Mouse (Mus musculus) lung, adult 2 months (tissue): ENCODE results near the gene Timm22. TPM values are rescaled to one million over a fixed set of nuclear protein-coding genes. Genes with fewer than 3 reads are reported as not detected.

Experiments
- DNase-seq: peaks from one replicate; pipeline ENCODE4 v3.0.0; 2022
- H3K4me1 ChIP-seq: fragments of 200-500 bp; 2 replicates; pipeline ENCODE4 v1.6.1; 2011; ENCODE audit warnings: low read length; ENCODE audit not compliant: control insufficient read depth, insufficient read depth
- H3K4me3 ChIP-seq: fragments of 200-500 bp; replicated peaks from 2 replicates; pipeline ENCODE3; 2011; ENCODE audit warnings: low read depth, mild to moderate bottlenecking, control low read depth, low read length; ENCODE audit errors: extremely low read depth
- CTCF ChIP-seq: fragments of 200-500 bp; IDR thresholded peaks from 2 replicates; pipeline ENCODE4 v1.5.1; 2011; ENCODE audit warnings: mild to moderate bottlenecking, low read length, control low read depth; ENCODE audit not compliant: insufficient read depth
- POLR2A ChIP-seq: fragments of 200-500 bp; IDR thresholded peaks from 2 replicates; pipeline ENCODE4 v1.6.1; 2011; ENCODE audit warnings: low read depth, mild to moderate bottlenecking, control low read depth, low read length, borderline replicate concordance; ENCODE audit errors: extremely low read depth
- WGBS: fragments of 180-500 bp; shearing (Covaris S2); methylation state at CpG from one replicate; pipeline ENCODE4 v1.1.7; 2018; 5-methylcytosine and 5-hydroxymethylcytosine counted together
- polyA plus RNA-seq: library from polyadenylated mRNA; depleted of rRNA; stranded (reverse); fragments of >200 nt; gene quantifications from 2 replicates; pipeline ENCODE4 v1.2.3, GENCODE M21; 2012

Timm22 gene
- polyA plus RNA-seq, 1 experiment = 9.8 TPM

GRCm38 (mm10) chr11:76370491-76370890 is 36.3 kb upstream of the Timm22 start:
- peaks cover 14% of the 10 kb centered on the region for H3K4me1 ChIP-seq
- no peak overlapping the region for H3K4me3 ChIP-seq
- TF ChIP-seq POLR2A = no peak
- no peak for TF ChIP-seq CTCF
- no peak for DNase-seq

DNA sequence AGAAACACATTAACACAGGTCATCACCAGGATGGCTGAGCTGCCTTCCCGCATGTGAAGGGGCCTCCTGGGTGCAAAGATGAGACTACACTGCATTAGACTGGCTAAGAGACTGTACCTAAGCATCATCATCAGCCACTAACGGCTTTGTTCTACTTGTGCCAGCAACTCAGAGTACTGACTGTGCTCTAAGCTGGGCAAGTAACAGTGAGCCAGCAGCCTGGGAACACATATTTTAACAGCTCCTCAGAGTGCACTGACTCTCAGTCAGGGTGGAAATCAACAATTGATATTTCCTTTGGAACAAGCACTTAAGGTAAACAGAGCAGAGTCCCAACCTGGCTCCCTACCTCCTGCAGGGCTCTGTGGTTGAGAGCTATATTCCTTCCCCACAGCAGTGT is 34.6 kb upstream of the Timm22 start:
- DNase-seq = no peak
- no peak for TF ChIP-seq POLR2A
- no peak for TF ChIP-seq CTCF
- peaks cover 14% of the 10 kb centered on the region for H3K4me1 ChIP-seq
- H3K4me3 ChIP-seq = no peak overlapping the region
- whole genome bisulfite sequencing = 49% methylated on average over 2 of the region's 2 CpGs

GRCm38 (mm10) chr11:76372534-76372933 is 34.2 kb upstream of the Timm22 start:
- 41% methylated on average over 6 of the region's 6 CpGs for WGBS
- H3K4me3 ChIP-seq = no peak overlapping the region
- peaks cover 14% of the 10 kb centered on the region for H3K4me1 ChIP-seq
- DNase-seq = no peak
- TF ChIP-seq CTCF (no peak), POLR2A (no peak)

DNA sequence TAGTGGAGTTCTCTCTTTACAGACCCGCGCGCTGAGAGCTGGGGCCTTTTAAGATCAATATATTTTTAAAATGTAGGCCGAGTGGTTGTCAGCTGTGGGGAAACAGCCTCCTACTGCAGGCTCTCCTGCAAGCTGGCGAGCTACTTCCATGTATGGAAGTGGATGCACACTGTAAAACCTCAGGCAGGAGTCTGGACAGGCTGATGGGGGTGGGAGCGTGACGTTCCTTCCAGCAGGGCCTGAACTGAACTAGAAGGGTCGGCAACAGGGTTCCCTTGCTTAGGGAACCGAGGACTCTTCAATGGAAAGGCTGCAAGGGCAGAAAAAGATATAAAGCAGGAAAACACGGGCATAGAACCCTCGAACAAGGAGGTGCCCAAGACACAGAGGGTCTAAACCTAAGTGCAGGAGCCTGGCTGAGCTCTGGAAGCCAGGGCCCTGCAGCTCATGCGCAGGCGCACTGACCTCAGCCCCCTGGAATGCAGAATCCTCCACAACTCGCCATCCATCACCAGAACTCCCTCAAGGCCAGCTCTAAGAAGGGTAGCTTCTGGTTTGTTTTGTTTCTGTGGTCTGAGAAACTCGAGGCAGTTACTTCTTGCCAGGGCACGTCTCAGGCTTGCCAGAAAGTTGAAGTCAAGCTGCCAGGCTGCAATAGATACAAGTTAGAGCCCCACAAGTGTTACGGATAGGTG is 32.1 kb upstream of the Timm22 start:
- H3K4me3 ChIP-seq = no peak overlapping the region
- TF ChIP-seq CTCF (no peak), POLR2A (no peak)
- 44% methylated on average over 17 of the region's 17 CpGs for WGBS
- H3K4me1 ChIP-seq = peaks cover 18% of the 10 kb centered on the region
- DNase-seq = peak; percentile 44

- WGBS = 87% methylated on average over 3 of the region's 3 CpGs
- Histone ChIP-seq H3K4me3 (no peak overlapping the region), H3K4me1 (peaks cover 26% of the 10 kb centered on the region)
- no peak for TF ChIP-seq CTCF
- no peak for DNase-seq
Measured at GRCm38 (mm10) chr11:76376425-76376824, 30.3 kb upstream of the Timm22 start.

GRCm38 (mm10) chr11:76379921-76380544 is 26.7 kb upstream of the Timm22 start:
- Histone ChIP-seq H3K4me1 (peaks cover 12% of the 10 kb centered on the region), H3K4me3 (no peak overlapping the region)
- peak; percentile 32 for DNase-seq
- WGBS = 29% methylated on average over 11 of the region's 11 CpGs
- TF ChIP-seq CTCF (no peak), POLR2A (no peak)

- TF ChIP-seq POLR2A = no peak
- TF ChIP-seq CTCF = no peak
- no peak for DNase-seq
- Histone ChIP-seq H3K4me3 (no peak overlapping the region), H3K4me1 (peaks cover 12% of the 10 kb centered on the region)
- 83% methylated on average over 15 of the region's 15 CpGs for WGBS
Measured at GRCm38 (mm10) chr11:76381201-76381885, 25.4 kb upstream of the Timm22 start.

DNA sequence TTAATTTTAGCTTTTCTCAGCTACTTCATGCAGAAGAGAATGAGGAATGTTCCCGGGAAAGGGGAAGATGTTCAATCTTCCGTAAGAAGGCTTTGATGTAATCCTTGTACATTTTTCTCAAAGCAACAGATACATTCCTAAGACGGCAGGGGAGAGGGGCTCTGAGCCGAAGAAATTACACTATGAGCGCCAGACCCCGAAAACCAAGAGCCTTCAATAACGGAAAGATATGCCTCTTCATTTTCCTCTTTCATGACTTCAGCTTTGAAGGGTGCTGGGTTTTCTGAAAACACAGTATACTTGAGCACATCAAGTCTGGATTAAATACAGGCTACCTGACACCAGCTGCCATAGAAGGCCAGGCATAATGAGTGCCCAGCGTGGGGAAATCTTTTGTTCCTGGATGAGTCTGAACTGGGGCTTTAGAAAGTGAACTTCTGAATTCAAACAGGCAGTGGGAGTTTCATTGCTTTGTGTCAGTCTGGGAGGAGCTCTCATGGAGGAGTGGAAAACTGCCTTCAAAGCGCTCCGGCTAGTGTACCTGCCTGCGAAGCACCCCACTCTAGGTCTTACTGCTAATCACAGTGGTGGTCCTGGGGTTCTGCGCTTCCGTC is 23.9 kb upstream of the Timm22 start:
- DNase-seq = no peak
- WGBS = 81% methylated on average over 13 of the region's 13 CpGs
- no peak for TF ChIP-seq POLR2A
- TF ChIP-seq CTCF = no peak
- peaks cover 12% of the 10 kb centered on the region for H3K4me1 ChIP-seq
- H3K4me3 ChIP-seq = no peak overlapping the region

DNA sequence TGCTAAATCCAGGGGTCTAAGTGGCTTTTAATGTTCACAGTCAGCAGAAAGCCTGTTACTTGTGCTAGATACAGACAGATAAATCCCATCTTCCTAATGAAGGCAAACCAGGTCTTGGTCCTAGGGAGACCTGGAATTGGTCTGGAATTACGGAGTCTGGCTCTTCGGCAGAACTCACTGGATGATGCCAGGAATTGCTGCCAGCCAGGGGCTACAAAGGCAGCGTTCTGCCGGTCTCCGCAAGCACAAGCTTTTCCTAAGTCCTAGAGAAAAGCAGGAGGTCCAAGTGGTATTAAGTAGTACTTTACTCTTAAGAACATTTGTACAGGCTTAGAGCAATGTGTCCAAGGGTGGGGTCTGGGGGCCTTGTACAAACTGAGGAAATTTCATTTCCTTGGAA is 22.4 kb upstream of the Timm22 start:
- DNase-seq = no peak
- no peak overlapping the region for H3K4me3 ChIP-seq
- TF ChIP-seq POLR2A (no peak), CTCF (no peak)
- H3K4me1 ChIP-seq = peaks cover 12% of the 10 kb centered on the region
- WGBS = 45% methylated on average over 5 of the region's 5 CpGs
